Mouse (Mus musculus) stomach, embryonic 16.5 days (tissue): Measurements from ENCODE around the gene Ipcef1. TPM values are rescaled to one million over a fixed set of nuclear protein-coding genes. Genes with fewer than 3 reads are reported as not detected.

Experiments used
- ATAC-seq: fragments of 200-750 bp; cut with Nextera tagmentation; 2 replicates; pipeline ENCODE4 v1.8.0; 2017; ENCODE audit warnings: moderate number of reproducible peaks, moderate TSS enrichment; ENCODE audit not compliant: insufficient read depth, low FRiP score
- H3K27ac ChIP-seq: fragments of 300-500 bp; sonication (generic); 2 replicates; pipeline ENCODE4 v1.5.1; 2014; ENCODE audit warnings: low read length
- H3K27me3 ChIP-seq: fragments of 300-500 bp; sonication (generic); 2 replicates; pipeline ENCODE4 v1.6.1; 2014; ENCODE audit warnings: low read length, control low read depth, mixed read lengths; ENCODE audit not compliant: control insufficient read depth, insufficient read depth
- H3K36me3 ChIP-seq: fragments of 300-500 bp; sonication (generic); 2 replicates; pipeline ENCODE4 v1.6.1; 2014; ENCODE audit warnings: low read length; ENCODE audit not compliant: control insufficient read depth, insufficient read depth
- H3K4me1 ChIP-seq: fragments of 300-500 bp; sonication (generic); 2 replicates; pipeline ENCODE4 v1.6.1; 2014; ENCODE audit warnings: low read length, control low read depth, mixed read lengths; ENCODE audit not compliant: control insufficient read depth, insufficient read depth
- H3K4me2 ChIP-seq: fragments of 300-500 bp; sonication (generic); 2 replicates; pipeline ENCODE4 v1.6.1; 2014; ENCODE audit warnings: low read depth, low read length, mixed read lengths
- H3K4me3 ChIP-seq: fragments of 300-500 bp; sonication (generic); replicated peaks from 2 replicates; pipeline ENCODE4 v1.5.1; 2014; ENCODE audit warnings: mild to moderate bottlenecking, low read length
- H3K9ac ChIP-seq: fragments of 300-500 bp; sonication (generic); 2 replicates; pipeline ENCODE4 v1.6.1; 2014; ENCODE audit warnings: low read length
- H3K9me3 ChIP-seq: fragments of 300-500 bp; sonication (generic); replicated peaks from 2 replicates; pipeline ENCODE4 v1.6.1; 2016; ENCODE audit warnings: low read length, control low read depth; ENCODE audit not compliant: control insufficient read depth
- WGBS: fragments of 180-500 bp; shearing (Covaris S2); extraction: QIAGEN DNeasy Blood & Tissue Kit; methylation state at CpG from one replicate; pipeline ENCODE4 v1.1.7; 2014; 5-methylcytosine and 5-hydroxymethylcytosine counted together
- polyA plus RNA-seq: library from polyadenylated mRNA; unstranded; fragments of >200 nt; fragmentation: Nextera tagmentation; extraction: Ambion mirVana; gene quantifications from 2 replicates; pipeline ENCODE4 v1.2.1, GENCODE M21; 2015

Gene Ipcef1
- polyA plus RNA-seq, 1 experiment from 2014 or later = 0.80 TPM

GRCm38 (mm10) chr10:6930398-6930797 is 121.9 kb downstream of the Ipcef1 start:
- Histone ChIP-seq H3K36me3 (no peaks in the 10 kb centered on the region), H3K4me3 (no peak overlapping the region), H3K4me2 (no peak overlapping the region), H3K27me3 (no peaks in the 10 kb centered on the region), H3K4me1 (no peaks in the 10 kb centered on the region), H3K9ac (no peak overlapping the region), H3K27ac (no peak overlapping the region), H3K9me3 (no peaks in the 10 kb centered on the region)
- ATAC-seq = no peak
- WGBS = 97% methylated on average over 1 of the region's 1 CpGs

- Histone ChIP-seq H3K9ac (no peak overlapping the region), H3K36me3 (no peaks in the 10 kb centered on the region), H3K4me1 (no peaks in the 10 kb centered on the region), H3K27me3 (no peaks in the 10 kb centered on the region), H3K4me3 (no peak overlapping the region), H3K9me3 (no peaks in the 10 kb centered on the region), H3K27ac (no peak overlapping the region), H3K4me2 (no peak overlapping the region)
- ATAC-seq = peak; percentile 69; the same call in 1 of the 2 replicates
- WGBS = 54% methylated on average over 1 of the region's 1 CpGs
Observed at GRCm38 (mm10) chr10:6928905-6929304, 123.4 kb downstream of the Ipcef1 start.

GRCm38 (mm10) chr10:6927600-6928223 is 124.6 kb downstream of the Ipcef1 start:
- Histone ChIP-seq H3K9ac (no peak overlapping the region), H3K27ac (no peak overlapping the region), H3K9me3 (no peaks in the 10 kb centered on the region), H3K36me3 (no peaks in the 10 kb centered on the region), H3K4me1 (no peaks in the 10 kb centered on the region), H3K4me3 (no peak overlapping the region), H3K4me2 (no peak overlapping the region), H3K27me3 (no peaks in the 10 kb centered on the region)
- ATAC-seq = no peak
- 77% methylated on average over 4 of the region's 4 CpGs for WGBS

GRCm38 (mm10) chr10:6926724-6927123 is 125.6 kb downstream of the Ipcef1 start:
- Histone ChIP-seq H3K9ac (no peak overlapping the region), H3K27ac (no peak overlapping the region), H3K4me2 (no peak overlapping the region), H3K9me3 (no peaks in the 10 kb centered on the region), H3K4me1 (no peaks in the 10 kb centered on the region), H3K36me3 (no peaks in the 10 kb centered on the region), H3K27me3 (no peaks in the 10 kb centered on the region), H3K4me3 (no peak overlapping the region)
- WGBS = 77% methylated on average over 2 of the region's 2 CpGs
- no peak for ATAC-seq

GRCm38 (mm10) chr10:6916545-6917257 is 135.6 kb downstream of the Ipcef1 start:
- no peaks in the 10 kb centered on the region for H3K27me3 ChIP-seq
- H3K4me1 ChIP-seq = peaks cover 3% of the 10 kb centered on the region; the same call in 1 of the 2 replicates
- H3K36me3 ChIP-seq = no peaks in the 10 kb centered on the region
- no peak for ATAC-seq
- no peak overlapping the region for H3K9ac ChIP-seq
- peak overlapping the region; percentile 47 for H3K27ac ChIP-seq
- no peak overlapping the region for H3K4me3 ChIP-seq
- WGBS = 29% methylated on average over 6 of the region's 6 CpGs
- H3K4me2 ChIP-seq = no peak overlapping the region
- H3K9me3 ChIP-seq = no peaks in the 10 kb centered on the region

- H3K9ac ChIP-seq = no peak overlapping the region
- peaks cover 3% of the 10 kb centered on the region; the same call in 1 of the 2 replicates for H3K4me1 ChIP-seq
- H3K27ac ChIP-seq = no peak overlapping the region
- no peak for ATAC-seq
- H3K36me3 ChIP-seq = no peaks in the 10 kb centered on the region
- no peaks in the 10 kb centered on the region for H3K9me3 ChIP-seq
- no peak overlapping the region for H3K4me3 ChIP-seq
- no peaks in the 10 kb centered on the region for H3K27me3 ChIP-seq
- no peak overlapping the region for H3K4me2 ChIP-seq
- WGBS = 40% methylated on average over 1 of the region's 1 CpGs
Observed at GRCm38 (mm10) chr10:6915991-6916390, 136.3 kb downstream of the Ipcef1 start.

- Histone ChIP-seq H3K27ac (no peak overlapping the region), H3K9me3 (no peaks in the 10 kb centered on the region), H3K4me3 (no peak overlapping the region), H3K4me2 (no peak overlapping the region), H3K4me1 (no peaks in the 10 kb centered on the region), H3K36me3 (no peaks in the 10 kb centered on the region), H3K9ac (no peak overlapping the region), H3K27me3 (no peaks in the 10 kb centered on the region)
- WGBS = 75% methylated on average over 2 of the region's 2 CpGs
- no peak for ATAC-seq
Observed at GRCm38 (mm10) chr10:6909763-6910162, 142.5 kb downstream of the Ipcef1 start.

GRCm38 (mm10) chr10:6901819-6902393 is 150.4 kb downstream of the Ipcef1 start:
- Histone ChIP-seq H3K27ac (no peak overlapping the region), H3K36me3 (no peaks in the 10 kb centered on the region), H3K4me2 (no peak overlapping the region), H3K4me1 (no peaks in the 10 kb centered on the region), H3K27me3 (no peaks in the 10 kb centered on the region), H3K9ac (no peak overlapping the region), H3K4me3 (no peak overlapping the region), H3K9me3 (no peaks in the 10 kb centered on the region)
- ATAC-seq = no peak
- WGBS = 84% methylated on average over 3 of the region's 3 CpGs

GRCm38 (mm10) chr10:6900126-6900525 is 152.2 kb downstream of the Ipcef1 start:
- no peak for ATAC-seq
- H3K36me3 ChIP-seq = no peaks in the 10 kb centered on the region

More at GRCm38 (mm10) chr10:6900126-6900525, 152.2 kb downstream of the Ipcef1 start:
- Histone ChIP-seq H3K4me2 (no peak overlapping the region), H3K27ac (no peak overlapping the region), H3K4me1 (no peaks in the 10 kb centered on the region), H3K9me3 (no peaks in the 10 kb centered on the region), H3K4me3 (no peak overlapping the region), H3K9ac (no peak overlapping the region), H3K27me3 (no peaks in the 10 kb centered on the region)
- WGBS = 89% methylated on average over 4 of the region's 4 CpGs
